Mouse (Mus musculus) CD4-positive, CD25-positive, alpha-beta regulatory T cell, adult 9 weeks (primary cell): ENCODE measurements around the gene Gm26992. TPM values are rescaled to one million over a fixed set of nuclear protein-coding genes. Genes with fewer than 3 reads are reported as not detected.

Experiments used
- polyA plus RNA-seq: library from polyadenylated mRNA; unstranded; fragments of 100-300 nt; shearing (Covaris generic); gene quantifications from one replicate; pipeline ENCODE4 v1.2.1, GENCODE M21; 2017

Gene Gm26992
- not detected for polyA plus RNA-seq

DNA sequence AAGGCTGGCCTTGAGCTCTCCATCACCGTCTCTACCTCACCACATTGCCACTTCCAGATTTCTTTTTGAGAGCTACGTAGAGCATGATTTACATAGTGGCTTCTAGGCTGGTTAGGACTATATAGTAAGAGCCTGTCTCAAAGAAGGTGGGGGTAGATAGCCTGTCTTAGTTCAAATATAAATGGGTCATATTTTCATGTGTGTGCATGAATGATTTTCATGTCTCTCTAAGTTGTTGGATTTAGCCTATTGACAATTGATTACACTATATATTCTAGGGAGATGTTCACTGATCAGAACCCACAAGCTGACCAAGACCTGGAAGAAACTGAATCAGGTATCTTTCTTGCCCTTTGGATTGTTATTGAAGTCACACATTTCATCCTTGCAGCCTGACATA lies at the start of gene Gm26992:
TSS of gene Gm26992 (plus strand) at position 301 of the 400 bp plus-strand sequence.

DNA sequence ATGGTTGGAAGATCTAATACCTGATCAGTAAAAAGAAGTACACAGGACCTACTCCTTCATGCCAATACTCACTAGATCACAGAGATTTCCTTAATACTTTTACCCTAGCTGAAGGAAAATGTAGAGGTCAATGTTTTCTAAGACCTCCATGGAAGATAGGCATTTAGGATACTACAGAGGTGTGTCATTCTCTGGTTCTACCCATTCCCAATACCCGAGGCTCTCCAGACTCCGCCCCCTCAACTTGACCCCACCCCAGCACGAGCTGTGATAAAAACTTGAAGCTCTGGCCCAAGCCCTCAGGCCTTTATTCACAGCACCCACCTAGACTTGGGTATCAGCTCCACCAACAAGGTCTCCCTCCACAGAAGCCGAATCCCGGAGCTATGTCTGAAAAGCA lies 7.6 kb upstream of the Gm26992 start, which contains the start of gene Tsx:
TSS of gene Tsx (plus strand) at position 301 of the 400 bp plus-strand sequence.

Other genes with a start within 250 kb of the Gm26992 start
- gene Nap1l2, start 235.4 kb upstream of the Gm26992 start, polyA plus RNA-seq: not detected
- gene Cdx4, start 100.6 kb upstream of the Gm26992 start, polyA plus RNA-seq: not detected
- gene Chic1, start 65.5 kb upstream of the Gm26992 start, polyA plus RNA-seq: 4.0 TPM
- 0.57 TPM for gene Tsx, start 7.5 kb upstream of the Gm26992 start, polyA plus RNA-seq
- gene Zcchc13, start 208.6 kb downstream of the Gm26992 start, polyA plus RNA-seq: not detected